Mouse (Mus musculus): Measurements from ENCODE around the gene Timp4.

- TF ChIP-seq CTCF (IDR thresholded peaks at IDR 0.05; ENCODE audit: insufficient read depth, low read length) (no peak), POLR2A (IDR thresholded peaks at IDR 0.05; ENCODE audit: borderline replicate concordance, extremely low read depth, low read depth, low read length) (no peak)
These were observed 38.6 kb upstream of the Timp4 start for GRCm38 (mm10) chr6:115290561-115290960.

Data from lung, adult 2 months (tissue).